Mouse (Mus musculus): Measurements from ENCODE around the gene Gtpbp1. TPM values are rescaled to one million over a fixed set of nuclear protein-coding genes. Genes with fewer than 3 reads are reported as not detected.

The Gtpbp1 gene
- 33.4 and 37.3 TPM in 2 replicates for polyA plus RNA-seq (2012; rRNA removed)

DNA sequence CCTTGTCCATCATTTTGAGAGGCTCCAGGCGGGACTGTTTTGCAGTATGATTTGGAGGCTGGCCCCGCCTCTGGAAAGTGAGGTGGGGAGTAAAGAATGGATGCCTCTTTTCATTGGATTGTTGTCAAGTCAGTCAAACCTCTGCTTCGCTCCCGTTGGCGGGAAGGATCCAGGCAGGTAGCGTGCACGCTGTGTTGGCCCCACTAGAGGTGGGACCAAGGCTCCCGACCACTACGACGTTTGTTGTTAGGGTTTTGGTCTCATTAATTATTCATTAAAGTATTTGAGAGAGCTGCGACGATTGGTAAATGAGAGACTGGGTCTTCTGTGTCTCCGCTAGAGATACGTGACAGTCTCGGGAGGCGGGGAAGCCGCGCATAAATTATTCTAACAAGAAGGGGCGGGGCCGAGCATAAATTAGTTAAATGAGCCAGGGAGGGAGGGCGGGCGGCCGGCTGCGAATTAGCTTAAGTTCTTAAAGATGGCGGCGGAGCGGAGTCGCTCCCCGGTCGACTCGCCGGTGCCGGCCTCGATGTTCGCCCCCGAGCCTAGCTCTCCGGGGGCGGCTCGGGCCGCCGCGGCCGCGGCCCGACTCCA, at the start of gene Gtpbp1:
Gtpbp1 (plus strand) TSS at position 420 of the 597 bp plus-strand sequence.
- peak within 1 kb of the TSS; percentile 73 for H3K4me3 ChIP-seq (replicated peaks; ENCODE audit: extremely low read depth, low read depth, low read length)
- under 1% methylated on average over 45 of the region's 45 CpGs for WGBS
- peak; percentile 96 for DNase-seq
- TF ChIP-seq CTCF (IDR thresholded peaks at IDR 0.05; ENCODE audit: insufficient read depth, low read length) (no peak), POLR2A (IDR thresholded peaks at IDR 0.05; ENCODE audit: borderline replicate concordance, extremely low read depth, low read depth, low read length) (peak; percentile 53; the same call in 1 of the 2 replicates)
- peaks cover 28% of the 10 kb centered on the region for H3K4me1 ChIP-seq (ENCODE audit: control insufficient read depth, insufficient read depth, low read length)

DNA sequence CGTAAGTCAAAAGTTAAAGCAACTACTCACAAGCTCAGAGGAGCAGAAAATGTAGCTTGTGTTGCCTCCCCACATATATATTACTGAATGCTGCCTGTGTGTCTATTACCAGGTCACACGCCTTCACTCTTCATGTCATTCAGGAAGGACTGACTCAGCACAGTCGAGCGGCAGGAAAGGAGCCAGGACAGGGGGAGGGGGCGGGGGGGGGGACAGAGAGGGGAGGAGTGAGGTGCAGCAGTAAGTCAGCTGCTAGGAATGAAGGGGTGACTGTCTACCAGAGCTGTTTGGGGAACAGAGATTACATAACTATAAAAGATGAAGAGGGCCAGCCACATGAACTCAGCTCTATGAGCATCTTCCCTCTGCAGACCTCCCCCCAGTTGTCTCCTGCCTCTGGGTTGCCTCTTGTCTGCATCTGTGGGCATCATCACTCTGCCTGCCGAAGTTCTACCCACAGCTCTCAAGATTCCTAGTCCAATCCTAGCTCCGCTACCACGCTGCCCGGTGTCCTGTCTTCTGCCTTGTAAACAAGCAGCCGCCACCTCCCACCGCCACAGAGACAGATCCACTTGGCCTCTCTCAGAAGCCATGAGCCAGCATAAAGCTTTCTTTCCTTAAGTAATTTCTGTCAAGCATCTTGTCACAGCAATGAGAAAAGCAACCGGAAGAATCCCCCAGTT, 49.4 kb upstream of the Gtpbp1 start:
- Histone ChIP-seq H3K4me3 (replicated peaks; ENCODE audit: extremely low read depth, low read depth, low read length) (no peak overlapping the region), H3K4me1 (ENCODE audit: control insufficient read depth, insufficient read depth, low read length) (no peaks in the 10 kb centered on the region)
- 54% methylated on average over 12 of the region's 12 CpGs for WGBS
- DNase-seq = no peak
- TF ChIP-seq CTCF (IDR thresholded peaks at IDR 0.05; ENCODE audit: insufficient read depth, low read length) = no peak

DNA sequence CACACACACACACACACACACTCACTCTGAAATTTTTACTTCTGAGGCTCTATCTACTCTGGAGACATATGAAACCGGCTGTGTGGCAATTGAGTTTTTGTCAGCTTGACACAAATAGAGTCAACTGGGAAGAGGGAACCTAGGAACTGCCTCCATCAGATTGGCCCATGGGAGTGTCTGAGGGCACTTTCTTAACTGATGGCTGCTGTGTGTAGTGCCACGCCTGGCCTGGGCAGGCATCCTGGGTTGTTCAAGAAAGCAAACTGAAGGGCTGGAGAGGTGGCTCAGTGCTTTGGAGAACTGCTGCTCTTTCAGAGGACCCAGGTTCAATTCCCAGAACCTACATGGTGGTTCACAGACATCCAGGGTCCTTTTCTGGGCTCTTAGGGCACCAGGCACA, 45.2 kb upstream of the Gtpbp1 start:
- DNase-seq = no peak
- H3K4me3 ChIP-seq (replicated peaks; ENCODE audit: extremely low read depth, low read depth, low read length) = no peak overlapping the region
- H3K4me1 ChIP-seq (ENCODE audit: control insufficient read depth, insufficient read depth, low read length) = no peaks in the 10 kb centered on the region
- no peak for TF ChIP-seq POLR2A (IDR thresholded peaks at IDR 0.05; ENCODE audit: borderline replicate concordance, extremely low read depth, low read depth, low read length)
- TF ChIP-seq CTCF (IDR thresholded peaks at IDR 0.05; ENCODE audit: insufficient read depth, low read length) = no peak
- 88% methylated on average over 2 of the region's 2 CpGs for WGBS

DNA sequence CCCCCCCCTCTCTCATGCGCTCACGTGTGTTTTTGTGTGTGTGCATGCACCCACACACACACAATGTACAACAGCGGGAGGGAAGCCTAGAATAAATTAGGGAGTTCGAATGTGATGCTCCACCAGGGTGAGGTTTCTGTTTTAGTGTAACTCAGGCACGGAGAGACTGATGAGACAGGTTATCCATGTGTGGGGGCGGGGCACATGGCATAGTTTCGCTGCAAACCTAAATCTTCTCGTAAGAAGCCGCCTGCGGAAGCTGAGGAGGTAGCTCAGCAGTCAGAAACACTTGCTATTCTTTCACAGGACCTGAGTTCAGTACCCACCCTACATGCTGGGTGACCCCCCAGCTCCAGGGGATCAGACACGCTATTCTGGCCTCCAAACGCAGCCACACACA, 42.5 kb upstream of the Gtpbp1 start:
- TF ChIP-seq POLR2A (IDR thresholded peaks at IDR 0.05; ENCODE audit: borderline replicate concordance, extremely low read depth, low read depth, low read length) (no peak), CTCF (IDR thresholded peaks at IDR 0.05; ENCODE audit: insufficient read depth, low read length) (no peak)
- DNase-seq = no peak
- no peaks in the 10 kb centered on the region for H3K4me1 ChIP-seq (ENCODE audit: control insufficient read depth, insufficient read depth, low read length)
- 88% methylated on average over 12 of the region's 12 CpGs for WGBS
- H3K4me3 ChIP-seq (replicated peaks; ENCODE audit: extremely low read depth, low read depth, low read length) = no peak overlapping the region

DNA sequence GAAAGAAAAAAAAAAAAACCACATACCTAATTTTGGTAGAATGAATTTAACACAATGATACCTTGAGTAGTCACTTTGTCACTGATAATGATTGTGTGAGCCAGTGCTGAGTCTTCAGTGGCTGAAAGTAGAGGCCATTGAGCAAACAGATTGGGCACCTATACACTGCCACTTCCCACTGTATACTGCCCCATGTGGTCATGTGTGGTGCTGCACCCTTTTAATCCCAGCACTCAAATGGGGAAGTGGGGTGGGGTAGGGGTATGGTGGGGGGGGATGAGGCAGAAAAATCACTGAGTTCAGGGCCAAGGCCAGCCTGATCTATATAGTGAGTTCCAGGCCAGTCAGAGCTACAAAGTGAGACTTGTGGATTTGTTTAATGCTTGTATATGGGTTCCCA, 40.1 kb upstream of the Gtpbp1 start:
- no peak overlapping the region for H3K4me3 ChIP-seq (replicated peaks; ENCODE audit: extremely low read depth, low read depth, low read length)
- TF ChIP-seq POLR2A (IDR thresholded peaks at IDR 0.05; ENCODE audit: borderline replicate concordance, extremely low read depth, low read depth, low read length) (no peak), CTCF (IDR thresholded peaks at IDR 0.05; ENCODE audit: insufficient read depth, low read length) (peak; percentile 63)
- DNase-seq = peak; percentile 20
- no peaks in the 10 kb centered on the region for H3K4me1 ChIP-seq (ENCODE audit: control insufficient read depth, insufficient read depth, low read length)

DNA sequence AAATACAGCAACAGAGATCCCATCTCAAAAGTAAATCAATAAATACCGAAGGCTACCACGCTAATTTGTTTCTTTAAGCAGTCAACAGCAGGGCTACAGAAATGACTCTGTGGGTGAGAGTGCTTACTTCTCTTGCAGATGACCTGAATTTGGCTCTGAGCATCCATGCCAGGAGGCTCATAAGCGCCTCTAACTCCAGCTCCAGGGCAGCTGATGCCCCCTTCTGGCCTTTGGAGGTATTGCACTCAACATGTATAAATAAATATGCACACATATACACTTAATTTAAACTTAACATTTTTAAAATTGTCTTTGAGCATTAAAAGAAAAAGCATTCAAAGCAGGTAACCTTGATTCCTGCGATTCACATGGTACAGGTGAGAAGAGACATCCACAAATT, 39.2 kb upstream of the Gtpbp1 start:
- H3K4me1 ChIP-seq (ENCODE audit: control insufficient read depth, insufficient read depth, low read length) = no peaks in the 10 kb centered on the region
- no peak for DNase-seq
- no peak overlapping the region for H3K4me3 ChIP-seq (replicated peaks; ENCODE audit: extremely low read depth, low read depth, low read length)
- WGBS = 79% methylated on average over 4 of the region's 4 CpGs
- TF ChIP-seq POLR2A (IDR thresholded peaks at IDR 0.05; ENCODE audit: borderline replicate concordance, extremely low read depth, low read depth, low read length) (no peak), CTCF (IDR thresholded peaks at IDR 0.05; ENCODE audit: insufficient read depth, low read length) (peak; percentile 46)

DNA sequence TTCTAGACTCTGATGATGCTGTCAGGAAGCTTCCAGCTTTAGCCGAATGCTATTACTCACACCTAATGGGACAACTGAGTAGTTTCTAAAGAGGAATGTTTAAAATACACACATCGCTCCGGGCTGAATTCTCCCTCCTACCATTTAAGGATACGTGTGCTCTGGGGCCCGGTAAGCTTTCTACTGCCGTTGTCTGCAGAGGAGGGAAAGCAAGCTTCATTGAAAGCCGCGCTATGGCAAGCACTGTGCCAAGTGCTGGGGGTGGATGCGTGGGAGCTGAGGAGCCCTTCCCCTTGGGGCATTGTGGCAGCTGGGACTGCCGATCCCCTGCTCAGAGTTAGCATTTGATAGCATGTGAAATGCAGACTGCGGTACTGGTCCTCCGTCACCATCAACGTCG, 34.2 kb upstream of the Gtpbp1 start:
- peaks cover 3% of the 10 kb centered on the region; the same call in 1 of the 2 replicates for H3K4me1 ChIP-seq (ENCODE audit: control insufficient read depth, insufficient read depth, low read length)
- WGBS = 87% methylated on average over 14 of the region's 14 CpGs
- TF ChIP-seq CTCF (IDR thresholded peaks at IDR 0.05; ENCODE audit: insufficient read depth, low read length) (no peak), POLR2A (IDR thresholded peaks at IDR 0.05; ENCODE audit: borderline replicate concordance, extremely low read depth, low read depth, low read length) (no peak)
- no peak overlapping the region for H3K4me3 ChIP-seq (replicated peaks; ENCODE audit: extremely low read depth, low read depth, low read length)
- no peak for DNase-seq

DNA sequence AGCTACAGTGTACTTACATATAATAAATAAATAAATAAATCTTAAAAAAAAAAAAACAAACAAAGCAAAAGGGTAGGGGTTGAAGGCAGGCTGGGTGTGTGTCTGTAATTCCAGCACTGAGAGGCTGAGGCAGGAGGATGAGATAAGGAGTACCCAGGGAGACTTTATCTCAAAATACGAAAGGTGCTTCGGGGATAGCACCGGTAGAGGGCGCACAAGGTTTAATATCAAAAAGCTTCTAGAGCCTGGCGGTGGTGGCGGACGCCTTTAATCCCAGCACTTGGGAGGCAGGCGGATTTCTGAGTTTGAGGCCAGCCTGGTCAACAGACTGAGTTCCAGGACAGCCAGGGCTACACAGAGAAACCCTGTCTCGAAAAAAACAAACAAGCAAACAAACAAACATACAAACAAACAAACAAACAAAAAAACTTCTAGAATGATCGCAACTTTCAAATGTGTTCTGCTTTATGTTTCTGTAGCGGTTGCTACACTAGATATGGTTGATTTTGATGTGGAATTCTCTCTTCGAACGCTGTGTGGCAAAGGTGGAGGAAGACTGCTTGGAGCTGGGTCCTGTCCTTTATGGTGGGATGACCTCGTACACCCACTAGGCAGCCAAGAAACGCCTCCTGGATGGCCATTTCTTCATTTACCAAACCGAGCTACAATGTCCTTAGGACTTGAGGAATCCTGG, 32.7 kb upstream of the Gtpbp1 start:
- Histone ChIP-seq H3K4me1 (ENCODE audit: control insufficient read depth, insufficient read depth, low read length) (peaks cover 3% of the 10 kb centered on the region; the same call in 1 of the 2 replicates), H3K4me3 (replicated peaks; ENCODE audit: extremely low read depth, low read depth, low read length) (peak overlapping the region; percentile 100)
- TF ChIP-seq CTCF (IDR thresholded peaks at IDR 0.05; ENCODE audit: insufficient read depth, low read length) (peak; percentile 45), POLR2A (IDR thresholded peaks at IDR 0.05; ENCODE audit: borderline replicate concordance, extremely low read depth, low read depth, low read length) (no peak)
- 2% methylated on average over 16 of the region's 16 CpGs for WGBS
- DNase-seq = peak; percentile 85

DNA sequence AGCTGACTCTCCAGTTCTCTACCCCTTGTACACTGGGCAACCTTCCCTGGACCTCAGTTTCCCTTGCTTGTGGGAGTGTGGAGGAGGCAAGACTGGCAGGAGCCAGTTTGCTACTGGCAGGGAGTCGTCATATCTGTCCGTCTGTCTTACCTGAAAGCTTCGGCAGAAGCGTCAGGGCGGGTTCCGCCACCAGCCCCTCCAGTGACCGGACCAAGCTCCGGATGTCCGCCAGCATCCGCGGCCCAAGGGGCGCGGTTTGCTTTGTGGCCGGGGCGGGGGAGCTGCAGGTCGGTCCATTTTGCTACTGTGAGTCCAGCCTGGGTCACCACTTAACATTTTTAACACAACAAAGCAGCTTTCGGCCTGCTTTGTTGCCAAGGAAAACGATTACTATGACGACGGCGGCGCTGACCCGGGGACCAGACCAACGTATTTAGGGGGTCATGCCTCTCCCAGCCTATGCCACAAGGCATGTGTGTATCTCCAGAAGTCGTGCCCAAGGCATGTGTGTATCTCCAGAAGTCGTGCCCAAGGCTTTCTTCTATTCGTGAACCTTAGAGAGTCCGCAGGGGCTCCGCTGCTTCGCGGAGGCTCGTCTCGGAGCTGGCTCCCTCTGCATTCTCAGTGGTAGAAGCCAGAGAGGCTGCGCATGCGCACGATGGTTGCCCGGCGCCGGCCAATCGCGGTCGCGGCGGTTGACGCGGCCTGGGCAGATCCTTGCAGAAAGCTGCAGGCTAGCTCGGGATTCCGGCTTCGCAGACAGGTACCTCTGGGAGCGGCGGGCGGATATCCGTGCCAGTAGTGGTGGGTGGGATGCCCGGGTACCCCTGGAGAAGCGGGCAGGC, 31.9 kb upstream of the Gtpbp1 start, which contains the start of the genes Fam227a and Cby1:
Fam227a (minus strand) TSS at position 426 of the 845 bp plus-strand sequence.
Cby1 (plus strand) TSS at position 669 of the 845 bp plus-strand sequence.
- under 1% methylated on average over 55 of the region's 55 CpGs for WGBS
- peaks cover 3% of the 10 kb centered on the region; the same call in 1 of the 2 replicates for H3K4me1 ChIP-seq (ENCODE audit: control insufficient read depth, insufficient read depth, low read length)
- TF ChIP-seq CTCF (IDR thresholded peaks at IDR 0.05; ENCODE audit: insufficient read depth, low read length) (no peak), POLR2A (IDR thresholded peaks at IDR 0.05; ENCODE audit: borderline replicate concordance, extremely low read depth, low read depth, low read length) (peak; percentile 74; the same call in 1 of the 2 replicates)
- peak within 1 kb of the TSS; percentile 100 for H3K4me3 ChIP-seq (replicated peaks; ENCODE audit: extremely low read depth, low read depth, low read length)
- peak; percentile 96 for DNase-seq
